Mouse (Mus musculus): ENCODE measurements around the gene Prkaca. TPM values are rescaled to one million over a fixed set of nuclear protein-coding genes. Genes with fewer than 3 reads are reported as not detected.

The Prkaca gene
- total RNA-seq, 1 experiment from 2014 or later: 17.1 TPM

DNA sequence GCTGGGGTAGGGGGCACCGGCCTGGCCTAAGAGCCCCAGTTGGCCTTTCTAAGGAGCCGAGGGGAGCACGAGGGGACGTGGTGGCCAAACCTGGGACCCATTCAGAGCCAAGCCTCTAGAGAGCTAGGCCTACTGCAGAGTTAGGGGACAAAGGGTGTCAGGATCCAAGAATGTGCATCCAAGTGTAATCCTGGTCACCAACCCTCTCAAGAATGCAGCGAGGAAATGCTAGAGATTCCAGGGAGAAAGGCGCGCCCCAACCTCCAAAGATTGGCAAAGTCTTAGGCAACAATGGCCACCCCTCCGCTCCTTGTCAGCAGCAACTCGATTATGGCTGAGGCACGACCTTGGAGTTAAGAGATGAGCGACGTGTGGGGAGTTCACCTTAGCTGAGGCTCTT is 48.8 kb downstream of the Prkaca start:
- no peak for ATAC-seq (ENCODE audit: extremely low read depth, insufficient number of reproducible peaks, low FRiP score, poor library complexity, severe bottlenecking)

DNA sequence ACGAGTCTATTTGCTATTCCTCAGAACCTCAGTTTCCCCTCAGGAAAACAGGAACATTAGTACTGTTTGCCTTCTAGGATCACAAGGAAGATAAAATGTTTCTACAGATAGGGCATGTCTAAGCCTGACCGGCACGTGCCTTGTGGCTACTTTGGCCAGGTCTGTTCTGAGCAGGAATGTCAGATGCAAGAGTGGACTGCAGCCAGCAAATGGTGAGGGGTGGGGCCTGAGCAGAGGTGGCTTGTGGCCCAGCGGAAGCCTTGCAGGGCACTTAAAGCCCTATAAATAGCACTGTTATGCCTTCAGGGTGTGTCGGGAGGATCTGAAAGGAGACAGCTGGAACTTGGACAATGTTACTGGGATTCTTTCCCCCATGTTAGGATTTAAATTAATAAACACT is 50.3 kb downstream of the Prkaca start:
- ATAC-seq (ENCODE audit: extremely low read depth, insufficient number of reproducible peaks, low FRiP score, poor library complexity, severe bottlenecking): no peak

DNA sequence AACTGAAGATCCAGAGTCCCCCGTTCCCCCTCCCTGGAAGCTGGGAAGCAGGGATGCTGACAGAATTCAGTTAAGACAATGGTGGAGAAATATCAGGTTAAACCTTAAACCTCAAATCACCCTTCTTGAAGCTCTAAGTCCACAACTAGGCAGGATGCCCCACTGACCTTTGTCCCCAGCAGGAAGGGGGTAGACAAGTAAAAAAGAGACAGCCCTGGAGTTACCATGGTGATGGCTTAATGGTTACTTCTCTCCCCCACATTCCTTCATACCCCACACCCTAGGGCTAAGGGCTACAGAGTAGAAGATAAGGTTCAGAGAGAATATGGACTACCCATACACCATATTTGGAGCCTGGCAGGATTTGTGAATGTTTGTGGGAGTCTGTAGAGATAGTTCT is 50.8 kb downstream of the Prkaca start:
- no peak for ATAC-seq (ENCODE audit: extremely low read depth, insufficient number of reproducible peaks, low FRiP score, poor library complexity, severe bottlenecking)

DNA sequence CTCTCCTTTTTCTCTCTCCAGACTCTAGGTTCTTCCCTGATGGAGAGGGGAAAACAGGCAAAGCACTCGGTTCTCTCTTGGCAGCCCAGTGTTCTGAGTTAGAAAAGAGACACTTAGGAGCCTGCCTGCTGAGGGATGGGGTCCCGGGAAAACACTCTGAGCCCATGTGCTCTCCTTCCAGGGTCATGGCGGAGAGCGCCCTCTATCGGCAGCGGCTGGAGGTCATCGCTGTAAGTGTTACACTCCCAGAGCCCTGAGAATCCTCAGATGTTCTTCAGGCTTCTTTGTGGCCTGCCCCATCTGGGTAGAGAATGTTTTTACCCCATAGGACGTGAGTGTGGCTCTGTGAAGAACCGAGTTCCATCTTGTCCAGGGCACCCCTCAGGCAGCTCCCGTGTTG is 51.4 kb downstream of the Prkaca start:
- no peak for ATAC-seq (ENCODE audit: extremely low read depth, insufficient number of reproducible peaks, low FRiP score, poor library complexity, severe bottlenecking)

DNA sequence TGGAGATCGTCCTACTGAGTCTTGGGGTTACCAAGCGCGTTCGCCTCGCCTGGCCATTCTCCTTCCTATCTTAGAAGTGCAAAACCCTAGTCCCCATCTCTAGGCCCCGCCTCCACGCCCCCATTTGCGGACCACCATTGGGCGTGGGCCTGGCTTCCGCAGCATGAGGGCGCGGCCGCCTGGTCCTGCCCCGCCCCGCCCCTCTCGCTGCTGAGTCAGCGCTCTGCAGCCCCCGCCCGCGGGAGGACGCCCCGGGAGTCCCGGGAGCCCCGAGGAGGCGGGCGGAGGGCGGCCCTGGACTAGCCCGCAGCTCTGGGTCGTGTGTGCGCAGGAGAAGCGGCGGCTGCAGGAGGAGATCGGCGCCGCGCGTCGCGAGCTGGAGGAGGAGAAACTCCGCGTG is 53.1 kb downstream of the Prkaca start:
- no peak for ATAC-seq (ENCODE audit: extremely low read depth, insufficient number of reproducible peaks, low FRiP score, poor library complexity, severe bottlenecking)

DNA sequence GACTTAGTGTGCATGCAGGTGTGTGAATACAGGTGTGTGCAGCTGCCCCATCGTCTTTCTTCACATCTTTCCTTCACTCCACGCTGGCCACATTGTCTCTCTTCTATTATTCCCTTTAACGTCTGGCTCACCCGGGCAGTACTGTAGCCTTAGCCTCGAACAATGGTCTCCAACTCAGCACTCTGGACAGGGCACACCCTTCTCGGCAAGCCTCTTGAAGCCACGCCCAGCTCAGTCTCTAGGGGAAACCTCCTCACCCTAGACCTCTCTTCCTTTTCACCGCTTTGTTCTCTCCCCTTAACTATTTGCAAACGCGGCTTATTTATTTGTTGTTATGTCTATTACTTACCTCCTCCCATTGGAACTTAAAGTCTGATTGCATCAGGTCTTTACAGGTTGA is 54.7 kb downstream of the Prkaca start:
- peak; percentile 37; the same call in 1 of the 2 replicates for ATAC-seq (ENCODE audit: extremely low read depth, insufficient number of reproducible peaks, low FRiP score, poor library complexity, severe bottlenecking)

DNA sequence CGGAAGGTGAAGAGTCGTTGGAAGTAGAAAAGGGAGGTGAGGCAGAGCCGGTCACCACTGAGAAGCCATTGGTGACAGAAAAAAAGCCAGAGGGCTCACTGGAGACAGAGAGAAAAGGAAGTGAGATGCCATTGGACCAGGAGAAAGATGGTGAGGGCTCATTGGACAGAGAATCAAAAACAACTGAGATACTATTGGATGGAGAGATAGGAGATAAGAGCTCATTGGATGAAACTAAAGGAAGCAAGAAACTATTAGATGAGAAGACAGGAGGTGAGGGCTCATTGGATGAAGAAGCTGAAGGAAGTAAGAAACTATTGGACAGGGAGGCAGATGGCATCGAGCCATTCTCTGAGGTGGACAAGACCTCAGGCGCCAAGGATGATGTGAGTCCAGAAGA is 56.5 kb downstream of the Prkaca start:
- no peak for ATAC-seq (ENCODE audit: extremely low read depth, insufficient number of reproducible peaks, low FRiP score, poor library complexity, severe bottlenecking)

DNA sequence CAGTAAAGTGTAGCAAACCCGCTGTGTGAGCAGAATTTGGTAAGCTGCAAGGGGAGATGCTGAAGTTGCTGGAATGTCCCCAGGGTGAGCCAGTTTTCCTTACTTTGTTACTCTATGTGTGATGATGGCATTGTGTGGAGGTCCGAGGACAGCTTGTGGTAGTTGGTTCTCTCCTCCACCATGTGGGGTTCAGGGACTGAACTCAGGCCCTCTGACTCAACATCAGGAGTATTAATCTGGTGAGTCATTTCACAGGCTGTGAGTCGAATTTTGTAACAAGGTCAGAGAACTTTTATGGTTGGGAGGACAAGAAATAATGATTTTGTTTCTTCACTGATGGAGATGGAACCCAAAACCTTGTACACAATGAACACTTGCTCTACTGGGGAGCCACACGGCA is 60.0 kb downstream of the Prkaca start:
- no peak for ATAC-seq (ENCODE audit: extremely low read depth, insufficient number of reproducible peaks, low FRiP score, poor library complexity, severe bottlenecking)

DNA sequence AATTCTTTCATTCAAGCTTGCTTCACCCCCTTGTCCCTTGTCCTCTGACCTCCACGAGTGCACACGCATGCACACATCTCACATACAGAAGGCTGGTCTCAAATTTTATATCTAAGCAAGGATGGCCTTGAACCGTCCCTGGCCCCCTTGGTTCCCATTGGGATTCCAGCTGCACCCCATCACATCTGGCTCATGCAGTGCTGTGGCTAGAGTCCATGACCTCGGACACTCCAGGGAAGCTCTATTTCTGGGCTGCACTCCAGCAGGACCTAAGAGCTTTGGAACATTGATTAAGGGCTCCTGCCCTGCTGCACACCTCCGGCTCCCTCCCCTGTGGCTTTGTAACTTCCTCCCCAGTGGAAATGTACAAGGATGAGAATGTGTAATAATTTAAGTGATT is 65.2 kb downstream of the Prkaca start:
- ATAC-seq (ENCODE audit: extremely low read depth, insufficient number of reproducible peaks, low FRiP score, poor library complexity, severe bottlenecking): no peak

DNA sequence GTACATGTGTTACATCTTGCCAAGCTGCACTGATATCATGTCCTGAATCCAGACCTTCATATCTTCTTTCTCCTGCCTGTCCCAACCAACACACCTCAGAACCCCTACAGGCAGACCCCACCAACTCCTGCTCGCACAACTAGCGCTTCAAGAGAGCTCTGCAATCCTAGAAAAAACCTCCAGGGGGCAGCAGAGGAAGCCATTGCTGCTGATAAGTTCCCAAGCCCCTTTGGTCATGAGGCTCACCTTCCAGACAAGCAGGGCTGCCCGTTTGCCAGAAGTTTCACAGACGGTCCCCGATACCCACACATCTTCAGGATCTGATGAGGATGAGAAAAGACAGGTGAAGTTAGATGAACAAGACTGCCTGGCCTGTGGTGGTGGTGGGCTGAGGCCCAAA is 66.3 kb downstream of the Prkaca start:
- ATAC-seq (ENCODE audit: extremely low read depth, insufficient number of reproducible peaks, low FRiP score, poor library complexity, severe bottlenecking): peak; percentile 44; the same call in 1 of the 2 replicates

DNA sequence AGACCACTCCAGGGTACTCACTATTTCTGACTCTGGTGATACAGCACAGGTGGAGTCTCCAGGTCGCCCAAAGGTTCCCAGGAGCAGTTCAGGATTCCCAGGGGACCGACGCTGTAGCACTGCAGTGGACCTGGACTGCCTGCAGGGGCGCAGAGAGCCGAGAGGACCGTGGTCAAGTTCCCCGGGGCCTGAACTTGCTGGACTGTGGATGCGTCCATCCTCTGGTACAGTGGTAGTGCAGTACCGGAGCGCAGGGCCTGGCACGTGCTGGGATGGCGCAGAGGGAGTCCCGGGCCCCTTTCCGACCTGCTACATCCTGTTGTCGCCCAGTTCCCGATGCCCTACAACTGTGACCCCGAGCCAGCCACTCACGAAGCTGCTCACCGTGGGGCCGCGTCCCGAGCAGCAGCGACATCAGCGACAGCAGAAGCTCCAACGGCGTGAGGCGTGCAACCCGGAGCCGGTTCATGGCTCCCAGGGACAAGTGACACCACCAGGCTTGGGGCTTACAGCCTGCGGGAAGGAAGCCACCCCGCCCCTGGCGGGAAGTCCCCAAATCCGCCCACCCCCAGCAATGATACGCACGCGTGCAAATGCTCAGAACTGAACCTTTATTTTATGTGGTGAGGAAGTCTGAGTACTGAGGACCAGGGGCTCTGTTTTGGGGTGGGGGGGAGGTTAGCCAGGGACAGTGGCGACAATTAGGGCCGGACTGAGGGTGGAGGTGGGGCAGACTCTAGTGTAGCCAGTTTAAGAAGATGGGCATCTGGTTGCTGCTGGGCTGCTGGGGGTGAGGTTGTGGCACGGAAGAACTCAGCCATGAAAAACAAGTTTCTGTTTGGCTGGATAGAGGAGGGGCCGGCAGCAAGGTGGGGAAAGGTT is 69.5 kb downstream of the Prkaca start, which contains the start of gene Il27ra:
Gene Il27ra (minus strand): TSS at position 524 of the 882 bp plus-strand sequence.
- ATAC-seq (ENCODE audit: extremely low read depth, insufficient number of reproducible peaks, low FRiP score, poor library complexity, severe bottlenecking): peak; percentile 63

DNA sequence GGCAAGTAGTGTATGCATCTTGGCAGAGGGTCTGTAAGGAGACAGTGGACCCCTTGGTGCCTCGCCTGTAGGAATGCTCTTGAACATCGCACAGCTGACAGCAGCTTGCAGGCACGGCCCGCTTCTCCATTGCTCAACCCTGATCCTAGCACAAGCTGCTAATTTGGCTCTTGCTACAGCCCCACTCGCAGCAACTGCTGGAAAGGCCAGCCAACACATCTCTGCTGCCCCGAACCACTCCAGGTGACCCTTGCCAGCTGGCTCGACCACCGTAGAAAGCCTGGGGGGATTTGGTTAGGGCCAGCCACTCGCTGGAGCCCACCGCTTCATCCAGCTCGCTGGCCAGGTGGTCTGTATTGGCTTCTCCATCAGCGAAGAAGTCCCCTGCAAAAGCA is 70.2 kb downstream of the Prkaca start:
- no peak for ATAC-seq (ENCODE audit: extremely low read depth, insufficient number of reproducible peaks, low FRiP score, poor library complexity, severe bottlenecking)

DNA sequence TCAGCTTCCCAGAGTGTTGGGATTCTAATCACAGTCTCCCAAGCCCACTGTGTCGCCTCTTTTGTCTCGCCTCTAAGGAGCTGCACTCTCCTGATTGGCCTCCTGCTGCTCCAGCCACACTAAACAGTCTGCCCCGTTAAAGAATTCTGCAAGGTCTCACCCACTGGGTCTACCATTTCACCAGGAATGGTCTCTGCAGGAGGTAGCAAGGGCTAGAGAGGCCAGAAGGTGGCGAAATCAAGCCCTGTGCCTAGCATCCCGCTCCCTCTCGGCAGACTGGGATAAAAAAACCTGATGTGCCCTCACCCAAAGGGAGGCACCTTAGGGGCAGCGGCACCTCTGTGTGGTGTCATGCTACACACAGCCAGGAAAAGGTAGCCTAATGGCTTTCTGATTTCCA is 71.3 kb downstream of the Prkaca start:
- no peak for ATAC-seq (ENCODE audit: extremely low read depth, insufficient number of reproducible peaks, low FRiP score, poor library complexity, severe bottlenecking)

DNA sequence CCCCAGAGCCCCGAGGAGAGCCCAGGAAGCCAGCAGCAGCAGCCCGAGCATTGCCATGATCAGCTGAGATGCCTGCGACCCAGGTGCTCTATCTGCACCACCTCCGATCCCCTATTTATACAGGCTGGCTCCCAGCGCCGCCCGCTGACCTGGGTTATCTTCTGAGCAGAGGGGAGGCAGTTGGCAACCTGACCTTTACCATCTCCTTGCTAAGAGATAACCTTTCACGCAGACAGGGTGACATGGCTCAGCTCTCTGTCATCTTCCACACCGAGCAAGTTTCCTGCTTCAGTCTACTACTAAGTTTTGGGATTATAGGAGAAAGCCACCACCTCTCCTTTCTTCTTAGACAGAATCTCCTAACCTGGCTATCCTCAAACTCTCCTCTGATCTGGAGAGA is 72.1 kb downstream of the Prkaca start, which contains the start of gene Rln3:
Gene Rln3 (minus strand): TSS at position 101 of the 400 bp plus-strand sequence.
- no peak for ATAC-seq (ENCODE audit: extremely low read depth, insufficient number of reproducible peaks, low FRiP score, poor library complexity, severe bottlenecking)

Other genes with a start within 250 kb of the Prkaca start
- 1,105 and 1,130 TPM in 2 replicates for gene Adgre5, start 231.7 kb upstream of the Prkaca start, total RNA-seq (2017)
- gene Adgrl1, start 72.9 kb upstream of the Prkaca start, total RNA-seq (2017): 2.8 and 5.5 TPM in 2 replicates
- 0.93 and 1.7 TPM in 2 replicates for gene Gm10644, start 17.8 kb upstream of the Prkaca start, total RNA-seq (2017)
- gene Asf1b, start 17.5 kb upstream of the Prkaca start, total RNA-seq (2017): 0.70 and 2.3 TPM in 2 replicates
- 42.8 and 44.8 TPM in 2 replicates for gene Samd1, start 24.7 kb downstream of the Prkaca start, total RNA-seq (2017)
- gene 1700067K01Rik, start 28.5 kb downstream of the Prkaca start, total RNA-seq (2017): 0.86 and 2.4 TPM in 2 replicates
- gene 2210011C24Rik, start 39.2 kb downstream of the Prkaca start, total RNA-seq (2017): not detected in 2 replicates
- 0.25 and 0.35 TPM in 2 replicates for gene Palm3, start 48.5 kb downstream of the Prkaca start, total RNA-seq (2017)
- 47.3 and 47.8 TPM in 2 replicates for gene Il27ra, start 69.6 kb downstream of the Prkaca start, total RNA-seq (2017)
- not detected in 2 replicates for gene Rln3, start 72.0 kb downstream of the Prkaca start, total RNA-seq (2017)
- 12.3 and 12.5 TPM in 2 replicates for gene Gm10643, start 92.1 kb downstream of the Prkaca start, total RNA-seq (2017)
- gene Rfx1, start 93.8 kb downstream of the Prkaca start, total RNA-seq (2017): 35.2 and 37.9 TPM in 2 replicates
- 18.7 and 20.5 TPM in 2 replicates for gene Dcaf15, start 131.8 kb downstream of the Prkaca start, total RNA-seq (2017)
- 0.61 and 1.3 TPM in 2 replicates for gene Podnl1, start 153.0 kb downstream of the Prkaca start, total RNA-seq (2017)
- gene Cc2d1a, start 174.9 kb downstream of the Prkaca start, total RNA-seq (2017): 15.7 and 17.7 TPM in 2 replicates
- gene 4930432K21Rik, start 175.0 kb downstream of the Prkaca start, total RNA-seq (2017): 0.93 and 2.7 TPM in 2 replicates
- not detected in 2 replicates for gene Nanos3, start 212.2 kb downstream of the Prkaca start, total RNA-seq (2017)